Mouse (Mus musculus): Measurements from ENCODE around the gene Hoxb8.

Hoxb8 gene

GRCm38 (mm10) chr11:96287411-96287810 is 5.7 kb downstream of the Hoxb8 start:
- Histone ChIP-seq H3K27me3 (ENCODE audit: control insufficient read depth, insufficient read depth, low read length, poor library complexity, severe bottlenecking) (peaks cover 6% of the 10 kb centered on the region), H3K36me3 (ENCODE audit: control insufficient read depth, insufficient read depth, low read length, poor library complexity, severe bottlenecking) (no peaks in the 10 kb centered on the region)
- DNase-seq (ENCODE audit: low read depth, low spot score), result no peak

DNA sequence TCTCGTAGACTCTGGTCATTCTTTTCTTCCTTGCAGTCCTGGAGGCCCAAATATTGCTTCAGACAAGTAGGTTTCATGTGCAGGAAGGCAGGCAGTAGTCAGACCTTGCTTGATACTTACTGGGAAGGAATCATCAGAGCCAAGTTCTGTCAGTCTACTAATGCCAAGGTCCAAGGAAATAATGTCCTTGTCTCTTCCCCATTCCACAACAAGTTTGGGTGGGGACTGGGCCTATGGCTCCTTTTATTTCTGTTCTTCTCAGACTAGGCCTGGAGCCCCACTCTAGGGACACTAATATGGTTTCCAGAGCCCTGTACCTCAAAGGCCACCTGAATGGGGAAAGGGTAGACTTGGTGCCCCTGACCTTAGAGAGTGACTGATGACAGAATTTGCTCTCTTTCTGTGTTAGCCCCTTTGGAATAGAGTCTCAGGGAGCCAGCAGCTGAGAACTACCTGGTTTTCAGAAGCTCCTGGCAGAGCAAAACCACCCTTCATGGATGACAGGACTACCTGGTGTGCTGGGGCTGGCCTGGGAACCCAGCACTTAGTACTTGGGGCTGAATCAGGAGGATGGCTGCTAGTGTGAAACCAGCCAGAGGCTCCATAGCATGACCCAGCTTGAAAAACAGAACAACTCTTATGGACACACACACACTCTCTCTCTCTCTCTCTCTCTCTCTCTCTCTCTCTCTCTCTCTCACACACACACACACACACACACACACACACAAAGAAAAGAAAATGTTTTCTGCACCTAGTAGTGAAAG is 6.9 kb downstream of the Hoxb8 start:
- no peak for DNase-seq (ENCODE audit: low read depth, low spot score)
- H3K36me3 ChIP-seq (ENCODE audit: control insufficient read depth, insufficient read depth, low read length, poor library complexity, severe bottlenecking), result no peaks in the 10 kb centered on the region
- peaks cover 7% of the 10 kb centered on the region for H3K27me3 ChIP-seq (ENCODE audit: control insufficient read depth, insufficient read depth, low read length, poor library complexity, severe bottlenecking)

DNA sequence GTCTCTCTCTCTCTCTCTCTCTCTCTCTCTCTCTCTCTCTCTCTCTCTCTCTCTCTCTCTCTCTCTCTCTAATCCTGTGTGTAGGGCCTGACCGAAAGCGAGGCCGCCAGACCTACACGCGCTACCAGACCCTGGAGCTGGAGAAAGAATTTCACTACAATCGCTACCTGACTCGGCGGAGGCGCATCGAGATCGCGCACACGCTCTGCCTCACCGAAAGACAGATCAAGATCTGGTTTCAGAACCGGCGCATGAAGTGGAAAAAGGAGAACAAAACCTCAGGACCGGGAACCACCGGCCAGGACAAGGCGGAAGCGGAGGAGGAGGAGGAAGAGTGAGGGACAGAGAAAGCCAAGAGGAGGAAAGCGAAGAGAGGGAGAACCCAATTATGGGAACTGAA is 7.6 kb downstream of the Hoxb8 start:
- H3K36me3 ChIP-seq (ENCODE audit: control insufficient read depth, insufficient read depth, low read length, poor library complexity, severe bottlenecking), result no peaks in the 10 kb centered on the region

GRCm38 (mm10) chr11:96289837-96290236 is 8.1 kb downstream of the Hoxb8 start:
- peaks cover 6% of the 10 kb centered on the region for H3K27me3 ChIP-seq (ENCODE audit: control insufficient read depth, insufficient read depth, low read length, poor library complexity, severe bottlenecking)
- DNase-seq (ENCODE audit: low read depth, low spot score), result no peak

More for the DNA sequence above, 7.6 kb downstream of the Hoxb8 start:
- DNase-seq (ENCODE audit: low read depth, low spot score), result no peak
- peaks cover 6% of the 10 kb centered on the region for H3K27me3 ChIP-seq (ENCODE audit: control insufficient read depth, insufficient read depth, low read length, poor library complexity, severe bottlenecking)

DNA sequence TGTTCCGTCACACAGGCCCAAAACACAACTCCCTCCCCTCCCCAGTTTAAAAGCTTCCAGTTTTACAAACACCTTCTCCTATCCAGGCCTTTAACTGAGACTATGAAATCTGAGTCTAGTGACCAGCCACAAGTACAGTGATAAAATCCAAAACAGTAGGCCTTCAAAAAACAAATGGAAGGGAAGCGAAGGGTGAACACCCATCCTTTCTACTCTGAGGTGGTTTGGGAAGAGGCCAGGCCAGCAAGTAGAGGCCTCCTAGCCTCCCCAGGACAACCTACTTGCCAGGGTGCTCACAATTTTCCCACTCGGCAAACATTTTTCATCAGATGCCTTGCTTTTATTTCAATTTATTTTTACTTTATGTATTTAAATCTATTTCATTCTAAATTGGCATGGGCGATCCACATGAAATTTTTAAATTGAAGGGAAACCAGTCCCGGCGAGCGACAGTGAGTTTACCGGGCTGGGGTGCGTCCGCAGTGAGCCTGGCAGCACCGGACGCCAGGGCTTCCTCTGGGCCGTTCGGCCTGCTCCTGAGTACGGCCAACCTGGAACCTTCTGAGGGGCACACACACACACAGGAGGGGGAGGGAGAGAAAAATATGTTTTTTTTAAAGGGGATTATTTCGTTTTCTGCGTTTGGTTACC is 9.1 kb downstream of the Hoxb8 start:
- no peak for DNase-seq (ENCODE audit: low read depth, low spot score)
- H3K27me3 ChIP-seq (ENCODE audit: control insufficient read depth, insufficient read depth, low read length, poor library complexity, severe bottlenecking), result peaks cover 6% of the 10 kb centered on the region

More at GRCm38 (mm10) chr11:96289837-96290236, 8.1 kb downstream of the Hoxb8 start:
- H3K36me3 ChIP-seq (ENCODE audit: control insufficient read depth, insufficient read depth, low read length, poor library complexity, severe bottlenecking), result no peaks in the 10 kb centered on the region

GRCm38 (mm10) chr11:96291681-96292564 is 10.2 kb downstream of the Hoxb8 start, which contains the start of gene Hoxb6:
Hoxb6 (plus strand) TSS chr11:96292476.
- no peak for DNase-seq (ENCODE audit: low read depth, low spot score)
- Histone ChIP-seq H3K36me3 (ENCODE audit: control insufficient read depth, insufficient read depth, low read length, poor library complexity, severe bottlenecking) (no peaks in the 10 kb centered on the region), H3K27me3 (ENCODE audit: control insufficient read depth, insufficient read depth, low read length, poor library complexity, severe bottlenecking) (peaks cover 6% of the 10 kb centered on the region)

More for the DNA sequence above, 9.1 kb downstream of the Hoxb8 start:
- no peaks in the 10 kb centered on the region for H3K36me3 ChIP-seq (ENCODE audit: control insufficient read depth, insufficient read depth, low read length, poor library complexity, severe bottlenecking)

DNA sequence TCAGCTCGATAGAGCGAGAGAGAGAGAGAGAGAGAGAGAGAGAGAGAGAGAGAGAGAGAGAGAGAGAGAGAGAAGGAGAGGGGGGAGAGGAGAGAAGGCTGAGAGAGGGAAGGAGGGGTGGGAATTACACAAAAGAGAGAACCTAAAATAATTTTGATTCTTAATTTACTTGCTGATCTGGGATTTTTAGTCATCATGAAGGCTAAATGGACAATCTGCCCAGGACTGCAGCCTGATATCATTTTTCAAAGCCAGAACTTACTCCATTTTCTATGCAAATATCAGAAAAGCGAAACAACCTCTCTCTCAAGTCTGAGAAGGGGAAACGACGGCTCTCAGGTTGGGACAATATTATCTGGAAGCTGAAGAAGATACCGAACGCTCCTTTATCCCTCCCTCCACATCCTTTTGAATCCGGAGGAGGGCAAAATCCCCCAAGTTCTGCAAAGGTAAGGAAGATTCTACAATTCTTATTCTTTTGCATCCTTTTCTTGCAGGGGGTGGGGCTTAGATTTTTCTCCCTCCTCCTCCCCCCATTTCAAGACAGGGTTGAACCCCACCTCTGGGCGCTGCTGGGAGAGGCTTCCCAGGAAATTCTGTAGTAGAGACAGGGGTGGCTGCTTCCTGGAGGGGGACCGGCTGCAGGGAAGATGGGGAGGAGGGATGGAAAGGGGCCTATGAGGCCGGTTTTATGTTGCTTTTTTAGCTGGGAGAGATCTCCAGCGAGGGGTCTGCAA is 11.0 kb downstream of the Hoxb8 start:
- Histone ChIP-seq H3K36me3 (ENCODE audit: control insufficient read depth, insufficient read depth, low read length, poor library complexity, severe bottlenecking) (no peaks in the 10 kb centered on the region), H3K27me3 (ENCODE audit: control insufficient read depth, insufficient read depth, low read length, poor library complexity, severe bottlenecking) (peaks cover 6% of the 10 kb centered on the region; the same call in 1 of the 2 replicates)
- peak; percentile 43 for DNase-seq (ENCODE audit: low read depth, low spot score)

GRCm38 (mm10) chr11:96293302-96293921 is 11.7 kb downstream of the Hoxb8 start:
- peaks cover 6% of the 10 kb centered on the region; the same call in 1 of the 2 replicates for H3K27me3 ChIP-seq (ENCODE audit: control insufficient read depth, insufficient read depth, low read length, poor library complexity, severe bottlenecking)
- no peak for DNase-seq (ENCODE audit: low read depth, low spot score)
- H3K36me3 ChIP-seq (ENCODE audit: control insufficient read depth, insufficient read depth, low read length, poor library complexity, severe bottlenecking), result no peaks in the 10 kb centered on the region

GRCm38 (mm10) chr11:96294245-96295091 is 12.8 kb downstream of the Hoxb8 start:
- peak; percentile 86 for DNase-seq (ENCODE audit: low read depth, low spot score)
- peaks cover 6% of the 10 kb centered on the region; the same call in 1 of the 2 replicates for H3K27me3 ChIP-seq (ENCODE audit: control insufficient read depth, insufficient read depth, low read length, poor library complexity, severe bottlenecking)

GRCm38 (mm10) chr11:96295092-96295835 is 13.6 kb downstream of the Hoxb8 start:
- DNase-seq (ENCODE audit: low read depth, low spot score), result no peak
- H3K36me3 ChIP-seq (ENCODE audit: control insufficient read depth, insufficient read depth, low read length, poor library complexity, severe bottlenecking), result no peaks in the 10 kb centered on the region
- H3K27me3 ChIP-seq (ENCODE audit: control insufficient read depth, insufficient read depth, low read length, poor library complexity, severe bottlenecking), result peaks cover 8% of the 10 kb centered on the region; the same call in 1 of the 2 replicates

More at GRCm38 (mm10) chr11:96294245-96295091, 12.8 kb downstream of the Hoxb8 start:
- no peaks in the 10 kb centered on the region for H3K36me3 ChIP-seq (ENCODE audit: control insufficient read depth, insufficient read depth, low read length, poor library complexity, severe bottlenecking)

- H3K36me3 ChIP-seq (ENCODE audit: control insufficient read depth, insufficient read depth, low read length, poor library complexity, severe bottlenecking), result no peaks in the 10 kb centered on the region
- peaks cover 8% of the 10 kb centered on the region; the same call in 1 of the 2 replicates for H3K27me3 ChIP-seq (ENCODE audit: control insufficient read depth, insufficient read depth, low read length, poor library complexity, severe bottlenecking)
- DNase-seq (ENCODE audit: low read depth, low spot score), result no peak
These were observed 15.3 kb downstream of the Hoxb8 start for GRCm38 (mm10) chr11:96296997-96297396.

DNA sequence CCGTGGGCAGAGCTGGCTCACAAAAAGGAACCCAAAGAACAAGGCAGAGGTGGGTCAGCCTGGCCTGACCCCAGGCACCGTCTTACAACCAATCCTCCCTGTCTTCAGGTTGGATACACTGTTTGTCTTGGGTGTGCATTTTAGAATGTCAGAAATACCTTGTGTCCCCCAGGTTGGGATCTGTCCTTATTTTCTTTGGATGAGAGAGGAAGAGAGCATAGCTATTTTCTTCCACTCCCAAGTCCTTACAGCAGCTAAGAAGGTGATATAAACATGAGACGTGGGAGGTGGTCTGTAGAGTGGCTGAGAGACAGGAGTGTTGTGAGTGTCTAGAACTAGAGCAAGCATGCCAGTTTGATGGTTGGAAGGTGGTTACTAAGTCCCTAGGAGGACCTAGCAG is 15.7 kb downstream of the Hoxb8 start:
- DNase-seq (ENCODE audit: low read depth, low spot score), result no peak
- Histone ChIP-seq H3K36me3 (ENCODE audit: control insufficient read depth, insufficient read depth, low read length, poor library complexity, severe bottlenecking) (no peaks in the 10 kb centered on the region), H3K27me3 (ENCODE audit: control insufficient read depth, insufficient read depth, low read length, poor library complexity, severe bottlenecking) (peaks cover 8% of the 10 kb centered on the region; the same call in 1 of the 2 replicates)

Measured in splenic B cell, adult 2 months (primary cell).